Mouse (Mus musculus) T-helper 17 cell (primary cell): ENCODE measurements at regions not wholly inside any gene's neighbourhood (a gene's known extent, or its start where the extent isn't known, plus 50 kb on each side); places are given as distances from the start of the nearest gene placed in this dataset.

ENCODE experiments used
- in situ Hi-C, 2 experiments: fragments of 300-600 bp; cut with MboI, MseI; formaldehyde crosslinking; loops; 1 replicate in 1 of 2; 2 replicates in 1 of 2; pipeline ENCODE4 v1.15.1; 2025; ENCODE audit warnings: high pct_unique_total_duplicates in 2 of 2

DNA sequence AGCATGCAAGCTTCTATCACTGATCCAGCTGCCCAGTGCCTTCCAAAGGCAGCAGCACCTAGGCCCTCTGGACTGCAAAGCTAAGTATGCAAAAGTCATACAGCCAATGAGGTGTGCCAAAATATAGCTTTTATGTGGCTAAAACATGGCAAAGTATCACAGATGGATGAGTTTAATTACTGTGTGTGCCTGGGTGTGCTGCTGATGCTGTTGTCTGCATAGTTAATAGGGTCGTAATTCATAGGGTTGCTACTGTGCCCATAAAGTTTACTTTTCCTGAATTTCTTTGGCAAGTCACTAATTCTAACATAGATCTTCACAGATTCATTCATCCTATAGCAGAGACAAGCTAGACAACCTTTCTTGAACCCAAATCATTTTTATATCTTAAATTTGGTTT, 93.1 kb upstream of the Trpm1 start:
- in situ Hi-C loops = loop anchor here (5.0 to 25.0 kb wide), 3 partner anchors 42 to 677 kb away; no protein-coding TSS in a partner anchor

DNA sequence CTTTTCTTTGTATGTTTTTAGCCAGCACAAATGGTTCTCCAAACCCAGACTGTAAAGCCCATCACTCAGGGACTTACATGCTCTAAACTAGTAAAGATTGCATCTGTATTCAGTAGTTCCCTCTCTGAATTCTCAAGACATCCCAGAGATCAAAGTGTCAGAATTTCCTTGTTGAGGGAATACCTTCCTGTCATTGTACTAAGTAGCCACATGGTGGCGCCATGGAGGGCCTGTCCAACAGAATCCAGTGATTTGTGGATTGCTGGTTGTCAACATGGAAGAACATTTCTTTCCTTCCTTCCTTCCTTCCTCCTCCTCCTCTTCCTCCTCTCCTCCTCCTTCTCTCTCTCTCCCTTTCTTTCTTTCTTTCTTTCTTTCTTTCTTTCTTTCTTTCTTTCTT, 93.6 kb upstream of the Trpm1 start:
- in situ Hi-C loops = loop anchor here (5.0 to 25.0 kb wide), 3 partner anchors 42 to 677 kb away; no protein-coding TSS in a partner anchor

DNA sequence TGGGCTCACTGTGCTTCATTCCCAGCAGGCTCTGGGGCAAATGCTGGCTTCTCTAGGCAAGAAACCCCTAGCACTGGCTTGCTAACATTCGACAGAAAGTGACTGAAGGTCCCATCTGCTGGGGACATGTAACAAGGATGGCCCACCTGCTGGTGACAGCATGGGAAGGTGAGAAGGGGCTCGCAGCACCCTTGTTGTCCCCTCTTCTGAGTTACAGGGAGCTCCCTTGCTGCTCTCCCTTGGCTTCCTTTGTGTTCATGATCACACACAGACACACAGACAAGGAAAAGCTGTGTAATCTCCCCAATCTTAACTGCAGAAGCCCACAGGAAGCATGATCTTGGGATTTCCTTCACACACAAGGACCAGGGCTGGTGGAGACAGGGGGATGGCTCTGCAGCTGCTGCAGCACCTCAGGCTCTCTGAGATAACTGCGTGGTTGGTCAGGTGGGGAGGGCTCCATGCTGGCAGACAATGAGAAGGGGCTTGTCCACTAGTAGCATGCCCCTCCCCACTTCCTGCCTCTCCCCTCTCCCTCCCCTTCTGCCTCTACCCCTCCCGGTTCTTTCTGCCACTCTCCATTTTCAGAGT, 95.3 kb upstream of the Trpm1 start:
- in situ Hi-C loops = loop anchor here (5.0 to 25.0 kb wide), 4 partner anchors 84 to 679 kb away; no protein-coding TSS in a partner anchor

DNA sequence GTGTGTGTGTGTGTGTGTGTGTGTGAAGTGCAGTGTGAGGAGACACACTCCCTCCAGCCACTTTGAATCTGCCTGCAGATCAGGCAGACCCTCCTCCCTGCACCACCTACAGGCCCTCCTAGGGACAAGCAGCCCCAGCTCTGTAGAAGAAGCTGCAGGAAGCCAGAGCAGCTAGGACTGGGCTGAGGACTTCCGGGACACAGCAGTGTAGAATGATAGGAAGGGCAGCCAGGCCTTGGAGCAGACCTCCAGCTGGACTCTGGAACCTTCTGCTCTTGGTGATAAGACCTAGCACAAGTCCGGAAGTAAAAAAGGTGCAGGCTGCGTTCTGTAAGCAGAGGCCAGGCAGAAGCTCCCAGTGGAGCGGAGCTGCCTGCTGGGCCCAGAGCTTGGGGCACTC, 95.8 kb upstream of the Trpm1 start:
- in situ Hi-C loops = loop anchor here (5.0 to 25.0 kb wide), 4 partner anchors 84 to 679 kb away; no protein-coding TSS in a partner anchor

DNA sequence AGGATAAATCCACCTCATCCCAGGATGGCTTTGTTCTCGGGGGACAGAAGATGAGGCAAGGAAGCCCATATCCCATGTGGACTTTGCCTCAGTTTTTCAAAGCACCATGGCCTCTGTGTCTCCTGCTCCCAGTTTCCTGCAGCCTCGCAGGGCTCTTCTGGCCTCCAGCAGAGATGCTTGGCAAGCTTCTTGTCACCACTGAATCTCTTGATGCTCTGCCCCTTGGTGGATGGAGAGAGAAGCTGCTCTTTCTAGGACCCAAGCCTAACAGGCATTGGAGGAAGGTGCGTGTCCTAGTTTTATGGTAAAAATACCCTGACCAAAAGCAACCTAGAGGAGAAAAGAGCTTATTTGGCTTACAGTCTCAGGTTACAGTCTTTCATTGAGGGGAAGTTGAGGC, 97.1 kb upstream of the Trpm1 start:
- in situ Hi-C loops = loop anchor here (5.0 to 25.0 kb wide), 4 partner anchors 86 to 681 kb away; no protein-coding TSS in a partner anchor

DNA sequence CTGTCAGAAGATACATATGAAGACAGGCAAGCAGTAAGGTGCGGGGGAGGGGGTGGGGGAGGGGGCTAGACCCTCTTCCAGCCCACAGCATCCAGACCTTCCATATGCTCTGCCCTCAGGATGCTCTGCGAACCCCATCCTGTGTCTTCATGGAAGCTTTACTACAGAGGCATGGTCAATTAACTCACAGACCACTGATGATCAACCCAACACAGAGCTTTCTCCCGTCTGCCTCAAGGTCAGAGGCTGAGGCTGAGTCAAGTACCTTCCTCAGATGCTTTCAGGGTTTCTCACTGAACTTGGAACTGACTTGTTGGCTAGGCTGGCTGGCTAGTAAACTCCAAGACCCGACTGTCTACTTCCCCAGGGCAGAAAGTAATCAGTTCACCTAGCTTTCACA, 98.6 kb upstream of the Trpm1 start:
- in situ Hi-C loops = loop anchor here (5.0 to 25.0 kb wide), 4 partner anchors 87 to 682 kb away; no protein-coding TSS in a partner anchor

DNA sequence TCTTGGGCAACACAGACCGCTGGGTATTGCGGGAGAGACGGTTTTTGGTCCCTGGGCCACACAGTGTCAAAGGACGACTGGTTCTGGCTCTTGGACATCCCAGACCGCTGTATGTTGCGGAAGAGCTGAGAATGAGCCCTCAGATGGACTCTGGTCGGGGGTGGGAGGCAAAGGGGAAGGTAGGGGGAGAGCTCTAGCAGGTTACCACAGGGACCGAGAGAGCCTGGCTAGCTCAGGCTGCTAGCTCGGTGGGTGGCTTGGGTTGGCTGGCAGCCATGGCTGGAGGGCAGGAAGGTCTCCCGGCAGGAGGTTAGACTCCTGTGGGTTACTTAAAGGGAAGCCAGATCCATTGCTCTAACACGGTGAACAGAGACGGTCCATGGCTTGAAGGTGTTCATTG, 99.9 kb upstream of the Trpm1 start:
- in situ Hi-C loops = loop anchor here in 1 of 2 experiments (25.0 kb wide), 1 partner anchor 684 kb away; no protein-coding TSS in a partner anchor

DNA sequence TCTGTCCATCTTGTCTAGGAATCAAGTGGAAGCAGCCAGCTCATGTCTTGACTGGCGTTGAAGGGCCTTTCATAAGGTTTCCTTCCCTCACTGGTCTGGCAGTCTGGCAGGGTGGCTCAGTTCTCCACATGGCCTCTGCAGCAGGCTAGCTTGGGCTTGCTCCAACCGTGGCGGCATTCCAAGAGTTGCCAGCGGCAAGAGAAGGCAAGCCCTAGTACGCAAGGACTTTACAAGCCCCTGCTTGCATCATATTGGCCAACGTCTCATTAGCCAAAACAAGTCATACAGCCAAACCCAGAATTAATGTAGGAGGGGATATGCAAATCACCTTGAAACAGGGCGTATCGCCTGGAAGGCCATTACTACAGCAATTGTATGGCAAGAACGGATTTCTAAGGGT, 101.2 kb upstream of the Trpm1 start:
- in situ Hi-C loops = loop anchor here in 1 of 2 experiments (25.0 kb wide), 1 partner anchor 685 kb away; no protein-coding TSS in a partner anchor

DNA sequence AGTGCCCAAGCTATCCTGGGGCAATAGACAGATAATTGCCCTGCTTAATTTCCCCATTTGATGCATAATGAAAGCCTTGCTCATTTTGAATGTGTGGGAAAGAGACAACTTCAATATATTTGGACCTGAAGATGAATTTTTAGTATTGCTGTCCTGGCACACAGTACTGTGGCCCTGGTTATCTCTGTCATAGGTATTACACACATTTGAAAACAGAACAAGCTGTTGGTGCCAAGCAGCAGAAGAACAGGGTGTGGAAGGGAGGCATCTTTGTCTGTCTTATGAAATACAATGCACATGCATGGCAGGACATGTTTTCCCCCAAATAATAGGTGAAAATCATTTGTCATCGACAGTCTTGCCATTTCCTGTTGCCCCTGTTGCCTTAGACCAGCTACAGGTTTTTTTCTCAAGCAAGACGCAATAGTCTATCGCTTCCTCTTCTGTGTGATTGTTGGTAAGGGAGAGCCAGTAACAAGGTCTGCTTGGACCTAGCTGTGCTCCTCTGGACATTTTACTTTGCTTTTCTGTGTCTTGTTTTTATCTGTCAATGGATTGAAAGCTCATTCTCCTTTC, 102.7 kb upstream of the Trpm1 start:
- in situ Hi-C loops = loop anchor here in 1 of 2 experiments (25.0 kb wide), 1 partner anchor 686 kb away; no protein-coding TSS in a partner anchor

DNA sequence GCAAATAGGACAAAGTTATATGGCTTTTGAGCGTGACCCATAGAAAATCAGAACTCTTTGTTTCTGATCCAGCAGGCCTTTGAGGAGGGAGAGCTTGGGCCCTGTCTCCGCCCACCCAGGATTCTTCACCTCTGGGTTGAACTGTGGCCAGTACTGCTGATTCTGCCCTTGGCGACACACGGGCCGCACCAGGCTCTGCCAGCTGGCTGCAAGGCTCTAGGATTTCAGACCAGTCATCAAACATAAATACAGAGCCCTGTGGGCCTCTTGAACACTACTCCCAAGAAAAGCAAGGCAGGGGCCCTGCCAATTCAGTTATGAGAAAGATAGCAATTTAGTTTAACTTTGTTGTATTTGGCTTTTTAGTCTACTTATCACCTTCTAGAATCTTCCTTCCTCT, 103.4 kb upstream of the Trpm1 start:
- in situ Hi-C loops = loop anchor here in 1 of 2 experiments (25.0 kb wide), 1 partner anchor 687 kb away; no protein-coding TSS in a partner anchor

DNA sequence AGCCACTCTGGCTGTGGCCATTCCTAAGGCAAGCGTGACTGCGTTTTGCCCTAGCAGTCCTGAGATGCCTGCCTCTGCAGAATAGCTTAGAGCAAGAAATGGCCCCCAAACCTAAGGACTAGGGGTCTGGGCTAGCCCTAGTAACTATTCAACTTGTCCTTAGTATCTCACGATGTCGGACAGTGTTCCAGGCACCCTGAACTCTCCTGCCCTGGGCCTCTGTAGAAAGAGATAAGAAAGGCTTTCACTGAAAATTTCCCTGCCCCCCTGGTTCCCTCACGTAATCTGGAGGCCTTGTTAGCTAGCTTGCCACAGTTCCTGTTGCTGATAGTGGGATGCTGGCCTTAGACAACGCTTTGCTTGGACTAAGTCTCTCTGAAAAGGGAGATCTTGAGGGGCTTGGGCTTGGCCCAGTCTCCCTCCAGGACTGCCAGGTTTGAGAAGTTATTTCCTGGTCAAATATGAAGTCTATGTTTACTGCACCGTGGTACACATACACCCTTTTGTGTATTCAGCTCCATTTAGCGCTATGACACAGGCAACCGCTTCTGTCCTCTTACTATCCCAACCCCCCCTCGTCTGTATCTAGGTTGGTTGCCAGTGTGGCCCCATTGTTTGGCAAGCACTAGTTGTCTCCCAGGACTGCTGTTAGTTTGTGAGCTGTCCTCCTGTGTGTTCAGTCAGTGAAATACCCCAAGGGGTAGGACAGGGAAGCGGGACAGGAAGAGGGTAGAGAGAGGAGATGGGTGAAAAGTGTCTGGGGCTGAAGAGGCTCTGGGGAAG, 104.3 kb upstream of the Trpm1 start:
- in situ Hi-C loops = no loop called here

DNA sequence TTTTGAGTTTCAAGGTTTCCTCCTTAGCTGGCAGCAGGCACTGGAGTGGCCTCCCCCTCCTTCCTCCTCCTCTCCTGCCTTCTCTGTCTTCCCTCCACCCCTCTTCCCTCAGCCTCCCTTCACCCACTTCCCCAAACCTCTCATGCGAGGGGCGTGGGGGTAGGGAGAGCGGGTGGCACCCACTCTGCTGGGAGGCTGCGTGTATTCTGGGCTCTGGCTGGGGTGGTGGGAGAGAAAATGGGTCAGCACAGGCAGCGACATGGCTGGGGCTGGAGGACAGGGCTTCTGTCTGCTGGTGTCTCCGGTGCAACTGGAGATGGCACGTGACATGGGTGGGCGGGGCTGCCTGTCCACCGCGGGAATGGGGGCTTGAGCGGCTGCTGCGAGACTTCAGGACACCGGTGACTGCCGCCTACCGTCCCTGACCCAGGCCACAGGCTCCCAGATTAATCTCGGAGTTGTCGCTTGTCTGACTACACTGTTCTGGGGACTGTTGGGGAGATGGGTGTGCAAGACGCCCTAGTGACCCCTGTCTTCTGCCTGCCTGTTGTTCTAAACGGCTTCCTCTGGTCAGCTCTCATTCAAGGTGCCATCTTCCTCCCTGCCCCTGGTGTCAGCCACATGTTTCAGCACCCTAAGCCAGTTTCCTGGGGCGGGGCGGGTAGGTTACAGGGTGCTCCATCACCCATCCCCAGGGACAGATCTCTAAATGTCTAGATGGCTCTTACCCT, 105.0 kb upstream of the Trpm1 start:
- in situ Hi-C loops = no loop called here

DNA sequence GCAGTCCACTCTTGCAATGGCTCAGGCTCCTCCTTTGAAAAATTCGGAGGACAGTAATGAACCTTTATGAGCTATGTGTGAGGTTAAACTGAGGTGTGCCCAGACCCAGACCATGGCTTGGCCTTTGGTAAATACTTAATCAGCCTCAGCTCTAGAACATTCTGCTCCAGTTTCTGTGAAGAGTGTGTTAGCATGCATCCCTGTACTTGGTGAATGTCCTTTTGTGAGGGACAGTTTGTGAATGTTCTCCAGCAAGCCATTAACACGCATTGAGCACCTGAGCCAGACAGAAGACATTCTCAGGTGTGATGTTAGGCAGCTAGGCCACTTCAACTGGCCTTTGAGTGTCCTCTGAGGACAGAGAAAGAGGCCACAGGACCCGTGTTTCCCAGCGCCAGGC, 105.8 kb upstream of the Trpm1 start:
- in situ Hi-C loops = no loop called here

DNA sequence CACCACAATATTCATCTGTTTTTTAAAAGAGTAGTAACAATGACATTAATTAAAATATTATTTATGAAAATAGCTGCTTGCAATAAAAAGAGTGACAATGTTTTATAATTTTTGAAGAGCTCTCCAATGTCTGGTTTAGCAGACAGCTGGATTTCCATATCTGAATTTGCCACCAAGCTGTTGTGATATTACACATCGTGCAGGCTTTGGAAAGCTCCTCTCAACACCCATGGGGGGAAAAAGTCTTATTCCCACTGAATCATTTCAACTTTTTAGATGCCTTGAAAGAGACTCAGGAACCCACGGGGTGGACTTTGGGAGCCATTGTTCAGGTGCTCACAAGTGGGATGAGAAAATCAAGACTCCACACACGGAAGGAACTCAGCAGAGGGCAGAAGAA, 106.6 kb upstream of the Klf13 start:
- in situ Hi-C loops = no loop called here

DNA sequence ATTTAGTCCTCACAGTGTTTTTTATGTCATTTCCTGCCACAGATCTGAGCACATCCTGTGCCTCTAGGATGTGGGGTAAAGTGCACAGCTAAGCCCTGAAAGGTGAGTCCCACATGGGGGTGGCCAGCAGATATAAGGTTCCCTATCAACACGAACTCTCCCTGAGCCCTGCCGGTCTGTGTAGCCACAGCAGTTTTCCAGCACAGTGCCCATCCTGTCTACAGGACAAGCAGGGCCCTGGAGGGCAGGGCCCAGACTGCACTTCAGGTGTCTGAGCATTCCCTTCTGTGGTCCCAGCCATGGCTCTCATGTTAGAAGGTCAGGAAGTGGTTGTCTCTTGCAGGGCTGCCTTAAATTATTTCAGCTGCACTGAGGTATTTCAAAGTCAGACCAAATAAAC, 104.3 kb upstream of the Klf13 start:
- in situ Hi-C loops = loop anchor here in 1 of 2 experiments (5.0 kb wide), 2 partner anchors 94 to 101 kb away; no protein-coding TSS in a partner anchor

DNA sequence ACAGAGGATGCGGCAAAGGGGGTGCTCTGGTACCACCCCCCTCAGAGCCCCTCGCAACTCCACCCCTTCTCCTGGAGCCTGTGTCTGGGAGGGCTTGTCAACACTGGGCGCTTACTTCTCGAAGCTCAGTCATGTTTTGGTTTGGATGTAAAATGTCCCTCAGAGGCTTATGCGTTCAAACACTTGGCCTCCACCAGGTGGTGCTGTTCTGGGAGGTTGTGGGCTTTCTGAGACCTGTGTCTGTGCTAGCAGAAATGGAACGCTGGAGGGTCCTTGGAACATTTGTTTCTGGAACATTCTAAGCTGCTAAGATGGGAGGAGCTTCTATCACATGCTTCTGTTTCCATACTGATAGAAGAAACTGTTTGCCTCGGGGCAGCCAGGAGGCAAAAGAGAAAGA, 102.6 kb upstream of the Klf13 start:
- in situ Hi-C loops = loop anchor here in 1 of 2 experiments (5.0 kb wide), 2 partner anchors 96 to 99 kb away; no protein-coding TSS in a partner anchor

DNA sequence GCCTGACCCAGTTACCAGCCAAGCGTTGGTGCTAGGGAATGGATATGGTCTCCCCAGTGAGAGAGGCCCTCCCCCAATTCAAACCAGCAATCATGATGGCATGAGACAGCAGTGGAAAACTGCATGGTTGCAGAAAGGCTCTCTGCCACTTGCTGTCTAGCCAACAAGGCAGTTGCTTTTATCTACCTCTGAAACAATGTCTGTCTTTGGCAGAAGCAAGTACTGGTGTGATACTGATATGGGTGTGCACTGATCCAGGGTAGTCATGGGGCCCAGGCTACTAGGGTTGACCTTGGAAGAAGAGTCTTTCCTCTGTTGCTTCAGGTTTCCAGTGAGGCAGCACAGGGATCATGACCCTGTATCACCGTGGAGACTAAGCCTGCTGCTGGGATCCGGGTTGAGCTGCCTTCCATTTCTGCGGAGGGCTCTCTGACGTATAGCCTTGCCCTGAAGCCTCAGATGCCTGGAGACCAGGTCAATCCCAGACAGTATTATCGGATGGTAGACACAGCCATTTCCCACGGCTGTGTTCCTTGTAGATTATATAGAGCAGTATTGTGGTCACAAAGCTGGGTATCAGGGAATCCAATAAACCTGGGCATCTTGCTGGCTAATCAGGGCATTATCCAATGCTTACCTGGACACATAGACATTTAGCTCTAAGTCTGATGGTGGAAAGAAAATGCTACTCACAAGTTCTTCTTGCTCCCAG, 101.5 kb upstream of the Klf13 start:
- in situ Hi-C loops = loop anchor here in 1 of 2 experiments (5.0 kb wide), 2 partner anchors 97 to 98 kb away; no protein-coding TSS in a partner anchor

DNA sequence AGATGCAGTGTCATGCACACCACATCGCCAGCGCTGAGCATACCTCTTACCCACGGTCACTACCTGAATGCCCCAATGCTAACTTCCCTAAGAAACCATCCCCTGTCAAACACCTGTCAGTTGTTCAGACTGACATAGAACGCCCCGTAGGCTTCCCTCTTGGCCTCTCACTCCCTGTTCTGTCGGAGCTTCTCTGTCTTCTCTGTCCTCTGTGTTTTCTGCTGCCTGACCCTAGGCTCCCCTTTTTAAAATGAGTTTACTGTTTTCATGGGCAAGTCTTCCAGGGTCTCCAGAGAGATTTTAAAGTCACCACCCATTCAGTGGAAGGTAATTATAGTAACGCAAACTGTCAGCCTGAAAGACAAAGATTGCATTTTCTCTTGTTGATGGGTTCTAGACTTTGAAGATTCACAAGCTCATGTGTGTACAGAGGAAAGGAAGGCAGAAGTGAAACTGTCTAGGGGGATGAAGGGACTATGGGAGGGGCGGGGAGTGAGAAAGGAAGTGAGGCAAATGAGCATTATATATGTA, 99.1 kb upstream of the Klf13 start:
- in situ Hi-C loops = no loop called here

DNA sequence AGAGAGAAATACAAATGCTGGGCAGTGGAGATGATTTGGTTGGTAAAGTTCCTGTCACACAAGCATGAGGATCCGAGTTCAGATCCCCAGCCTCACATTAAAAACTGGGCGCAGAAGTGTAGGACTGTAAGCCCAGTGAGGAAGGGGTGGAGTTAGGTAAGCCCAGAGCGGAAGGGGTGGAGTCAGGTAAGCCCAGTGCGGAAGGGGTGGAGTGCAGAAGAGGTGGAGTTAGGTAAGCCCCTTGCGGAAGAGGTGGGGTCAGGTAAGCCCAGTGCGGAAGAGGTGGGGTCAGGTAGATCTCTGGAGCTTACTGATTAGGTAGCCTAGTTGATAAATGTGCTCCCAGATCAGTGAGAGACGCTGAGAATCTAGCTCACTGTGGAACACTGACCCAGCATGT, 97.4 kb upstream of the Klf13 start:
- in situ Hi-C loops = no loop called here

DNA sequence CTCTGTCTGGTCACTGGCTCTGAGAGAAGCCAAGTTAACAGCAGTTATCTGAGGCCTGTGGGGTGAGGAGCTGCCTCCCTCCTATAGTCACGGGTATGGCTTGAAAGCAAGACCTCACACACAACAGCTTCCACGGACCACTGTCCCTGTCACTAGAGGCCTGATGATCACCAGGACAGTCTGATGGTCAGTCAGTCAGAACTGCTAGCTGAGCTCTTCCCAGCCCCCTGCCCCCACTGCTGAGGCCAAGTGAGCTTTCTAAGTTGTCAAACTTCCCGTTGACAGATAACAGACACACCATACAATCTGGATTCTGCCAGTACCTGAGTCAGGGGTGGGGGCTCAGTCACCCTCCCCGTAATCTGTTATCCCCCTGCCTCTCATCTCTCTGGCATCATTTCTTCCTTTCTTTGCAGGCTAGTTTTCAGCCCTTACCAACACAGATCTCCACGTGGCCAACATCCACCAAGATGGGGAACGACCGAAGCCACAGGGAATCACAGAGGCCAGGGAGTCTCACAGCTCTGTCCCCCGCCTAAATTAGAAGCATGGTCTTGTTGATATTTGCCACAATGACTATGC, 96.4 kb upstream of the Klf13 start:
- in situ Hi-C loops = no loop called here
